Mouse (Mus musculus): Measurements from ENCODE around the gene Calcr. TPM values are rescaled to one million over a fixed set of nuclear protein-coding genes. Genes with fewer than 3 reads are reported as not detected.
"Not testable (repeated sequence)": the region's sequence is repeated elsewhere in the genome, so short reads cannot be mapped to it uniquely, and the experiment has no call there.

Gene Calcr
- polyA plus RNA-seq, 1 experiment from 2014 or later: 1.4 TPM

DNA sequence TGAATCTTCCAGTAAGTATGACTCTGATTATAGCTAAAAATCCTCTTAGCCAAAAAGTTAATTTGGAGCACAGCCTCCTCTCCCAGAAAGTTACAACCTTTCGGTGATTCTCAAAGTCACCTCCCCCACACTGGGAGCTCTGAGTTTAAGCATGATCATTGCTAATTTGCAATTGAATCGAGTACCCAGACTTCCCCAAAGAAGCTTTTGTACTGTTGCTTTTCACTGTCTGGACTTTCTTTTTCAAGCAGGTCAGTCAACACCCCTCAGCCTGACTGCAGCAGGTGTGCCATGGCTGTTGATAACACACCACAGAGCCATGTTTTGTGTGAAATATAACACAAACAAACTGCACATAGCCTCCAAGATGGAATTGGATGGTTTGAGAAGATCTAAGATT, 86.7 kb downstream of the Calcr start:
- peak; percentile 76; the same call in 1 of the 2 replicates for ATAC-seq (ENCODE audit: low FRiP score, low read depth)
- WGBS: 15% methylated on average over 2 of the region's 2 CpGs
- no peaks in the 10 kb centered on the region for H3K36me3 ChIP-seq
- H3K27ac ChIP-seq (replicated peaks): peak overlapping the region; percentile 56
- H3K9me3 ChIP-seq: no peaks in the 10 kb centered on the region
- no peak overlapping the region for H3K4me3 ChIP-seq
- 0 out of 2 replicates have a peak, but pooled peaks cover 4% of the 10 kb centered on the region for H3K4me1 ChIP-seq
- no peak overlapping the region for H3K4me2 ChIP-seq (replicated peaks)
- no peaks in the 10 kb centered on the region for H3K27me3 ChIP-seq
- no peak overlapping the region for H3K9ac ChIP-seq (replicated peaks)

DNA sequence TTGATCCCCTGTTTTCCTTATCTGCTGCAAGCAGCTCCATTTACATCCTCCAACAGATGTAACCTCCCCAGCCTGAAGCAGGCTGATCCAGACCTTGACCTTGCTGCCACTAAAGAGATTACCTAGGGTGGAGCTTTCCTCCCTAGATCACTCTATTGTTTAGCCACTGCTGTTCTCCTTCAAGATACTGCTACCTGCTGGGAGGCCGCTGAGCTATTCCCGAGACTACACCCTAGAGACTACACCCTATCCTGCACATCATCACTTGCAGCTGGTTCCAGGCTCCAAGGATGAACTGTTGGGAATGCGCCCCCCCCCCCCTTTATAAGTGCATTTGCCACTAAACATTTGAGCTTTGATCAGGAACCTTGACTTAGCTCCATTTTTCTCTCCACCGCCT, 92.6 kb downstream of the Calcr start:
- not testable (repeated sequence) for H3K9me3 ChIP-seq; H3K4me3 ChIP-seq; ATAC-seq (ENCODE audit: low FRiP score, low read depth); H3K4me2 ChIP-seq (replicated peaks); H3K27me3 ChIP-seq; H3K4me1 ChIP-seq; H3K27ac ChIP-seq (replicated peaks); H3K9ac ChIP-seq (replicated peaks); H3K36me3 ChIP-seq
- 81% methylated on average over 4 of the region's 4 CpGs for WGBS

DNA sequence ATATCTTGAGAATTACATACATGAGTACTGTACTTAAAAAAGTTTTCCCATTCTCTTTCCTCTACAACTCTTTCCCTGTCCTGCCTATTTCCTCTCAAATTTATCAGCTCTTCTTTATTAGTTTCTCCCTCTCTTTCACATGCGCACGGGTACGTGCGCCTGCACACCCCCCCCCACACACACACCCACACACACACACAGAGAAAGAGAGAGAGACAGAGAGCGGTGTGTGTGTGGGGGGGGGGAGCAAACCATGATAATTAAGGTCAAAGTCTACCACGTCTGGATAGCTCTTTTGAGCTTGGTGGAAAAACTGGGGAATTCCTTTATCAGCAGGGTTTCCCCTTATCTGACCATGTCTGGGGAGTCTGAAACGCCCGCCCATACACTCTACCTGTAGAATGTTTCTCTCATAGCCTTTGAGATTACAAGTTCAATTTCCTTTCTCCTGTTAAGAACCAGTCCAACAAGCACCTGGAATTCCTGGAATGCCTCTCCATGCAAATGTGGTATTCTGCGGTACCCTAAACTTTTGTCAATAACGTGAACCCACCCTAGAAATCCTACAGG, 100.3 kb downstream of the Calcr start:
- Histone ChIP-seq H3K9me3 (no peaks in the 10 kb centered on the region), H3K27me3 (no peaks in the 10 kb centered on the region), H3K36me3 (no peaks in the 10 kb centered on the region), H3K27ac (replicated peaks) (no peak overlapping the region), H3K4me1 (no peaks in the 10 kb centered on the region), H3K4me2 (replicated peaks) (no peak overlapping the region), H3K9ac (replicated peaks) (no peak overlapping the region), H3K4me3 (no peak overlapping the region)
- WGBS: 76% methylated on average over 10 of the region's 10 CpGs
- no peak for ATAC-seq (ENCODE audit: low FRiP score, low read depth)

DNA sequence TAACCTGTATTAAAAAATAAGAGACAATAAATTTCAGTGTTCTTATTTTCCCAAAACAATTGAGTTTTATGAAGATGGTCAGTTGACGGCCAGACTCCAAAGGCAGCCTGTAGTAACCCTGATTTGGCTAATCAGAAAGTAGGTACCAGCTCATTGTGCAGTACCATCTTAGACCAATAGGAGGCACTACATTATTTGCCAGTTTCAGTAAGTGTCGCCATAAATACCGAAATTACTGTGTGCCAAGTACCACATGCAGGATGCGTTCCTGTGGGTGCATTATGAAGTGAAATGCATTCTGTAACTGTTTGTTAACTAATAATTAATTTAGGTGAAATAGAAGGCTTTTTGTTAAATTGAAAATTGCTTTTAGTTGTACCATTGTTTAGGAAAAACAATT, 106.1 kb downstream of the Calcr start:
- WGBS: 93% methylated on average over 4 of the region's 4 CpGs
- Histone ChIP-seq H3K9ac (replicated peaks) (no peak overlapping the region), H3K4me3 (no peak overlapping the region), H3K27me3 (no peaks in the 10 kb centered on the region), H3K36me3 (no peaks in the 10 kb centered on the region), H3K4me1 (no peaks in the 10 kb centered on the region), H3K9me3 (no peaks in the 10 kb centered on the region), H3K4me2 (replicated peaks) (no peak overlapping the region), H3K27ac (replicated peaks) (no peak overlapping the region)
- no peak for ATAC-seq (ENCODE audit: low FRiP score, low read depth)

MicroRNA genes within 50 kb of the gene (microRNA counts, 519-probe panel; counts per million panel counts)
- not detected for microRNA mmu-miR-489
- not detected for microRNA mmu-miR-653

Small RNAs within 50 kb of the gene (microRNA-seq; reads per million reads assigned to microRNA genes)
- not detected for gene Mir489
- 3.5 reads per million, percentile 12 among the genes with 10 or more reads in this experiment for gene Mir653

Other genes with a start within 250 kb of the Calcr start
- gene Tfpi2, start 224.2 kb upstream of the Calcr start, polyA plus RNA-seq (2016; fragmentation: Nextera tagmentation; extraction: Ambion mirVana): 0.20 and 0.46 TPM in 2 replicates
- not detected in 2 replicates for gene Gngt1, start 229.1 kb upstream of the Calcr start, polyA plus RNA-seq (2016; fragmentation: Nextera tagmentation; extraction: Ambion mirVana)
- gene Gng11, start 239.2 kb upstream of the Calcr start, polyA plus RNA-seq (2016; fragmentation: Nextera tagmentation; extraction: Ambion mirVana): 31.2 and 34.4 TPM in 2 replicates

Data from midbrain, embryonic 12.5 days (tissue).